Mouse (Mus musculus): ENCODE results near the gene Lrrc23. TPM values are rescaled to one million over a fixed set of nuclear protein-coding genes. Genes with fewer than 3 reads are reported as not detected.

Lrrc23 gene
- total and polyA plus RNA-seq, 3 experiments, result 0.11 TPM; not detected in 2

DNA sequence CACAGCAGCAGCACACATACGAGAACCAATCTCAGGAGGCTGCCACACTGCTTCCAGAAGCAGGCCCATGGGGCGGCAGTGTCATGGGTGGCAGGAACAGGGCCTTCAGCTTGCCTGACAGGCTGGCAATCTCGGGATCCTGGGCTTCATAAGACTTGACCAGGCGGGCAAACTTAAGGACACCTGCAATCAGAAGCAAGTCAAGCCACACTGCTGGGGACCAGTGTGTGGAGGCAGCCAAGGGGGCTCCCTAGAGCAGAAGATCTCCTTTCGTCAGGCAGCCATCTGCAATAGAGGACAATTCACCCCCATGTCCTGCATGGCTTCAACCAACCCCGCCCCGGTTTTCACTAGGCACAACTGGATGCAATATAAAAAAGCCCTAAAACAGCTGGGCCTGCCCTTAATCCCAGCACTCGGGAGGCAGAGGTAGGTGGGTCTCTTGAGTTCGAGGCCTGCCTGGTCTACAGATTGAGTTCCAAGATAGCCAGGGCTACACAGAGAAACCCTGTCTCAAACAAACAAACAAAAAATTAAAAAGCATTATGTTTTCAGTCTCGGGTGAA, 40.2 kb downstream of the Lrrc23 start:
- TF ChIP-seq POLR2AphosphoS5 (IDR thresholded peaks at IDR 0.05; ENCODE audit: insufficient replicate concordance, low read depth, low read length) (no peak), GATA1 (IDR thresholded peaks at IDR 0.05; ENCODE audit: borderline replicate concordance, low read length) (no peak), TAL1 (conservative IDR thresholded peaks at IDR 0.05; ENCODE audit: low read depth, low read length) (no peak), CTCF (IDR thresholded peaks at IDR 0.05; ENCODE audit: low read depth, low read length) (no peak), GATA2 (IDR thresholded peaks at IDR 0.05; ENCODE audit: borderline replicate concordance, low read depth, low read length) (no peak)
- Histone ChIP-seq H3K27me3 (ENCODE audit: insufficient read depth, low read length) (no peaks in the 10 kb centered on the region), H3K9me3 (replicated peaks) (no peaks in the 10 kb centered on the region), H3K36me3 (replicated peaks) (peaks cover 22% of the 10 kb centered on the region), H3K4me1 (ENCODE audit: insufficient read depth, low read depth, low read length) (peaks cover 63% of the 10 kb centered on the region), H3K4me3 (ENCODE audit: low read depth, low read length) (peak overlapping the region; percentile 72; the same call in 1 of the 2 replicates)
- DNase-seq (ENCODE audit: low spot score), result no peak
- no peak for ATAC-seq (ENCODE audit: extremely low read depth, insufficient number of reproducible peaks, low FRiP score, poor library complexity, severe bottlenecking)

DNA sequence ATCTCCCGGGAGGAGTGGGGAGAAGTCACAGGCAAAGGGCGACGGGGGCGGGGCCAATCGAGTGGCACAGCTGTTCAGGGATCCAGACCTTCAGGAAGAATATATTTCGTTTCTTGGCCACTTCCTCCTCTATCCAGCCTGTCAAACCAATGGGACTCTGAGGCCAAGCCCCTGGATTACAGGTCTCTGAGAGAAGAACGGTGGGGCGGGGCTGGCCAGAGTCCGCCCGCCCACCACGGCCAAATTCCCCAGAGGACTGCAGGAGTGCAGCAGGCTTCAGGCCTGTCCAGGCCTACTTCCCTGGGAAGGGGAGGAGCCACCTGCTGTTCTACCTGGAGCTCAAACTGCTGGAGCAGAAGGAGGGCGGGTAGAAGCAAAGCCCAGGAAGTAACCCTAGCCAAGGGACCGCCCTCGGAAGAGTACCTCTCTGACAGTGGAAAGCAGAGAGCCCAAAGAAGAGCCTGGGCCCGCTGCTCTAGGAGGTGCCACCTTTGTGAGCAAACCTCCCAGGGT, 41.0 kb downstream of the Lrrc23 start, which contains the start of gene Ptpn6:
Ptpn6 (minus strand) TSS at position 204 of the 513 bp plus-strand sequence.
- ATAC-seq (ENCODE audit: extremely low read depth, insufficient number of reproducible peaks, low FRiP score, poor library complexity, severe bottlenecking), result 0 out of 2 replicates have a peak, but pooled peaks have one; percentile 3
- TF ChIP-seq GATA2 (IDR thresholded peaks at IDR 0.05; ENCODE audit: borderline replicate concordance, low read depth, low read length), result no peak
- TF ChIP-seq TAL1 (conservative IDR thresholded peaks at IDR 0.05; ENCODE audit: low read depth, low read length), result no peak
- no peak for TF ChIP-seq CTCF (IDR thresholded peaks at IDR 0.05; ENCODE audit: low read depth, low read length)
- TF ChIP-seq GATA1 (IDR thresholded peaks at IDR 0.05; ENCODE audit: borderline replicate concordance, low read length), result no peak
- no peak for TF ChIP-seq POLR2AphosphoS5 (IDR thresholded peaks at IDR 0.05; ENCODE audit: insufficient replicate concordance, low read depth, low read length)

DNA sequence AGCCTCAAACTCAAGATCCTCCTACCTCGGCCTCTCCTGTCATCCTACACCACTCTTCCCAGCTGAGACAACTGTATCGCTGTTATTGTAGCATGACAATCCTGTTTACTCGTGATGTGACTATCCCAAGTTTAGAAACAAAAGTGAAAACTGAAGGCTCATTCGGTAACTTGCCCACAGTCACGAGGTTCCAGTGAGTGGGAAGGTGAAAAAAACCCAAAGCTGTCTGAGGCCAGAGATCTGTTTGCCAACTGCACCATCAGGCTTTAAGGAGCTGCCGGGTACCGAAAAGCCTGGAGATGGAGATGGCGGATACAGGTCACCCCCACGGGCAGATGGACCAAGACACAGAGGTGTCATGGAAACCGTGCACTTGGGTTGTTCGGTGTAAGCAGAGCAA, 42.5 kb downstream of the Lrrc23 start:
- ATAC-seq (ENCODE audit: extremely low read depth, insufficient number of reproducible peaks, low FRiP score, poor library complexity, severe bottlenecking), result no peak
- Histone ChIP-seq H3K4me3 (ENCODE audit: low read depth, low read length) (no peak overlapping the region), H3K27me3 (ENCODE audit: insufficient read depth, low read length) (no peaks in the 10 kb centered on the region), H3K9me3 (replicated peaks) (no peaks in the 10 kb centered on the region), H3K4me1 (ENCODE audit: insufficient read depth, low read depth, low read length) (peaks cover 70% of the 10 kb centered on the region), H3K36me3 (replicated peaks) (peaks cover 11% of the 10 kb centered on the region)
- no peak for DNase-seq (ENCODE audit: low spot score)
- TF ChIP-seq GATA1 (IDR thresholded peaks at IDR 0.05; ENCODE audit: borderline replicate concordance, low read length), result no peak
- no peak for TF ChIP-seq TAL1 (conservative IDR thresholded peaks at IDR 0.05; ENCODE audit: low read depth, low read length)
- no peak for TF ChIP-seq POLR2AphosphoS5 (IDR thresholded peaks at IDR 0.05; ENCODE audit: insufficient replicate concordance, low read depth, low read length)
- TF ChIP-seq GATA2 (IDR thresholded peaks at IDR 0.05; ENCODE audit: borderline replicate concordance, low read depth, low read length), result no peak
- no peak for TF ChIP-seq CTCF (IDR thresholded peaks at IDR 0.05; ENCODE audit: low read depth, low read length)

More for the DNA sequence above, 41.0 kb downstream of the Lrrc23 start, which contains the start of gene Ptpn6:
- DNase-seq (ENCODE audit: low spot score), result no peak
- Histone ChIP-seq H3K9me3 (replicated peaks) (no peaks in the 10 kb centered on the region), H3K27me3 (ENCODE audit: insufficient read depth, low read length) (no peaks in the 10 kb centered on the region), H3K36me3 (replicated peaks) (peaks cover 19% of the 10 kb centered on the region), H3K4me1 (ENCODE audit: insufficient read depth, low read depth, low read length) (peaks cover 66% of the 10 kb centered on the region), H3K4me3 (ENCODE audit: low read depth, low read length) (peak within 1 kb of the TSS; percentile 61; the same call in 1 of the 2 replicates)

DNA sequence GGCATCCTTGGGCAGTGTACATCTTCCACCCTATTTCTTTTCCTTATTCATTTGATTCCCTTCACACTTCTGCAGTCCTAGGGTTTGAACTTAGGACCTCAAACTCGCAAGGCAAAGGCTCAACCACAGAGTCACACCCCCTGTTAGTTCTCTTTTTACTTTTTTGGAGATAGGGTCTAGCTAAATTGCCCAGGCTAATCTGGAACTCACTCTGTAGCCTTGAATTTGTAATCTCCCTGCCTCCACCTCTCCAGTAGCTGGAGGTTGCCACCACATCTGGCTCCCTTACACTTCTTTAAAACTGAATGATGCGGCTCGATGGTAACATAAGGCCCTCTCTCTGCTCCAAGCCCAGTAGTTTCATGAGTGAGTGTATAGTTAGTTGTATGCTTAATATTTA, 45.1 kb downstream of the Lrrc23 start:
- no peaks in the 10 kb centered on the region for H3K27me3 ChIP-seq (ENCODE audit: insufficient read depth, low read length)
- DNase-seq (ENCODE audit: low spot score), result no peak
- H3K4me1 ChIP-seq (ENCODE audit: insufficient read depth, low read depth, low read length), result peaks cover 74% of the 10 kb centered on the region

DNA sequence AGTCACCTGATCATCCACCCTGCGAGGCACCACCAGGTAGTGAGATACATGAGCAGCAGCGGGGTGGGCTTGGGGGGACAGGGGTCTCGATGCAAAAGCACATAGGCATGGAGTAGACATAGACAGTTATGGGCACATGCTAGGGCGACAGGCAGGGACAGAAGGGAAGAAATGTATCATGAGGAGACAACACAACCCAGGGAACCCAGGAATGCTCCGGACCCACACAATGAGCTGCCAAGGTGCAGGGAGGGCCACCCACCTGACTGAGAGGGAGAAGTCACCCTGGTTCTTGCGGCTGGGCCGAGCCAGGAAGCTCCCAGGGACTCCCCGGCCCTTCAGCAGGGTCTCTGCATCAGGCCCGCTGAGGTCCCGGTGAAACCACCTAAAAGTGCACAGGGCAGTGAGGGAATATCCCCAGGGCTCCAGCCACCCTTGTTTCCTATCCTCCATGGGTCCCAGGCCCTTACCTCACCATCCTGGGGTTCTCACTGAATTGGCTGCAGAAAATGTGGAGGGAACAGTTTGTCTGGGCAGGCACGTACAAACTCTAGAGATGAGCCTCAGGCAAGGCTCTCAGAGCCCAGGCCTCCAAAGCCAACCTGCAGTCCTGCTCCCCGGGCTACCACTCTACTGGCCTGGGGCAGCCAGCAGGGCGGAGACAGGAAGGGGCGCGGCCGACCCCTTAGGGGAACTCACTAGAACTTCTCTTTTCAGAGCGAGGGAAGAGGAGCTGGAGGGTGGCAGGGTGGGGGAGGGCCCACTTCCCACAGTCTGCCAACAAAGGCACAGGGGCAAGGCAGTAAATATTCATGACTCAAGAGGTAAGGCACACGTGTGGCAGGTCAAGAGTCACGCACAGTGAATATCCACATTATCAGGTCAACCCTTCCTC, 46.8 kb downstream of the Lrrc23 start:
- H3K36me3 ChIP-seq (replicated peaks), result peaks cover 45% of the 10 kb centered on the region
- peaks cover 73% of the 10 kb centered on the region for H3K4me1 ChIP-seq (ENCODE audit: insufficient read depth, low read depth, low read length)
- DNase-seq (ENCODE audit: low spot score) (peak; percentile 84), ATAC-seq (ENCODE audit: extremely low read depth, insufficient number of reproducible peaks, low FRiP score, poor library complexity, severe bottlenecking) (peak; percentile 94)
- H3K27me3 ChIP-seq (ENCODE audit: insufficient read depth, low read length), result no peaks in the 10 kb centered on the region
- H3K9me3 ChIP-seq (replicated peaks), result no peaks in the 10 kb centered on the region
- peak overlapping the region; percentile 75 for H3K4me3 ChIP-seq (ENCODE audit: low read depth, low read length)
- TF ChIP-seq GATA2 (IDR thresholded peaks at IDR 0.05; ENCODE audit: borderline replicate concordance, low read depth, low read length) (no peak), TAL1 (conservative IDR thresholded peaks at IDR 0.05; ENCODE audit: low read depth, low read length) (no peak), GATA1 (IDR thresholded peaks at IDR 0.05; ENCODE audit: borderline replicate concordance, low read length) (no peak), POLR2AphosphoS5 (IDR thresholded peaks at IDR 0.05; ENCODE audit: insufficient replicate concordance, low read depth, low read length) (no peak), CTCF (IDR thresholded peaks at IDR 0.05; ENCODE audit: low read depth, low read length) (no peak)

More for the DNA sequence above, 45.1 kb downstream of the Lrrc23 start:
- peaks cover 37% of the 10 kb centered on the region for H3K36me3 ChIP-seq (replicated peaks)
- no peak overlapping the region for H3K4me3 ChIP-seq (ENCODE audit: low read depth, low read length)
- no peak for TF ChIP-seq POLR2AphosphoS5 (IDR thresholded peaks at IDR 0.05; ENCODE audit: insufficient replicate concordance, low read depth, low read length)
- no peak for TF ChIP-seq GATA2 (IDR thresholded peaks at IDR 0.05; ENCODE audit: borderline replicate concordance, low read depth, low read length)
- no peak for TF ChIP-seq TAL1 (conservative IDR thresholded peaks at IDR 0.05; ENCODE audit: low read depth, low read length)
- TF ChIP-seq CTCF (IDR thresholded peaks at IDR 0.05; ENCODE audit: low read depth, low read length), result no peak
- no peak for TF ChIP-seq GATA1 (IDR thresholded peaks at IDR 0.05; ENCODE audit: borderline replicate concordance, low read length)
- ATAC-seq (ENCODE audit: extremely low read depth, insufficient number of reproducible peaks, low FRiP score, poor library complexity, severe bottlenecking), result no peak
- no peaks in the 10 kb centered on the region for H3K9me3 ChIP-seq (replicated peaks)

DNA sequence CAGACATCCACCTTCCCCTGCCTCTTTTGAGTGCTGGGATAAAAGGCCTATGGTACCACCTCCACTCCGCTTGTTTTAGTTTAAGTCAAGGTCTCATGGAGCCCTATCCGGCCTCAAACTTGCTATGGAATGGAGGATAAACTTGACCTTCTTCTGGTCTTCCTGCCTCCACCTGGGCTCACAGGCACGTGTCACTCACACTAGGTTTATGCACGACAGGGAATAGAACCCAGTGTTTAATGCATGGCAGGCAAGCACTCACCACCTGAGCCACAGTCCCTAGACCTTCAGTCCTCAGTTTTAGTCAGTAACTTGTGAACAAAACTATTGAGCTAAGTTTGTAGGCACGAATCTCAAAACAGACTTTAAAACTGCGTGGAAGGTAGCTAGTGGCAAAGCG, 48.5 kb downstream of the Lrrc23 start:
- H3K4me1 ChIP-seq (ENCODE audit: insufficient read depth, low read depth, low read length), result peaks cover 78% of the 10 kb centered on the region
- H3K4me3 ChIP-seq (ENCODE audit: low read depth, low read length), result no peak overlapping the region
- no peak for DNase-seq (ENCODE audit: low spot score)

More for the DNA sequence above, 48.5 kb downstream of the Lrrc23 start:
- Histone ChIP-seq H3K9me3 (replicated peaks) (no peaks in the 10 kb centered on the region), H3K36me3 (replicated peaks) (peaks cover 60% of the 10 kb centered on the region), H3K27me3 (ENCODE audit: insufficient read depth, low read length) (no peaks in the 10 kb centered on the region)
- TF ChIP-seq GATA1 (IDR thresholded peaks at IDR 0.05; ENCODE audit: borderline replicate concordance, low read length), result no peak
- TF ChIP-seq POLR2AphosphoS5 (IDR thresholded peaks at IDR 0.05; ENCODE audit: insufficient replicate concordance, low read depth, low read length), result no peak
- no peak for TF ChIP-seq TAL1 (conservative IDR thresholded peaks at IDR 0.05; ENCODE audit: low read depth, low read length)
- TF ChIP-seq CTCF (IDR thresholded peaks at IDR 0.05; ENCODE audit: low read depth, low read length), result no peak
- TF ChIP-seq GATA2 (IDR thresholded peaks at IDR 0.05; ENCODE audit: borderline replicate concordance, low read depth, low read length), result no peak
- no peak for ATAC-seq (ENCODE audit: extremely low read depth, insufficient number of reproducible peaks, low FRiP score, poor library complexity, severe bottlenecking)
